Mouse (Mus musculus) cerebellum, adult 2 months (tissue): ENCODE data around the gene B230217C12Rik.

Experiments used
- CTCF ChIP-seq: fragments of 200-500 bp; IDR thresholded peaks from 2 replicates; pipeline ENCODE4 v1.5.1; 2011; ENCODE audit warnings: low read depth, mild to moderate bottlenecking, control low read depth, low read length, moderate library complexity, borderline replicate concordance; ENCODE audit not compliant: insufficient read depth
- POLR2A ChIP-seq: fragments of 200-500 bp; IDR thresholded peaks from 2 replicates; pipeline ENCODE4 v1.6.1; 2011; ENCODE audit warnings: low read length, control low read depth, borderline replicate concordance; ENCODE audit not compliant: insufficient read depth

- TF ChIP-seq CTCF (no peak), POLR2A (no peak)
Observed at GRCm38 (mm10) chr11:97816916-97817315, 23.7 kb upstream of the B230217C12Rik start.
